Mouse (Mus musculus) lung, embryonic 14.5 days (tissue): ENCODE data around the gene Ly6f. TPM values are rescaled to one million over a fixed set of nuclear protein-coding genes. Genes with fewer than 3 reads are reported as not detected.

Source experiments
- ATAC-seq: fragments of 200-750 bp; cut with Nextera tagmentation; 2 replicates; pipeline ENCODE4 v1.8.0; 2017; ENCODE audit warnings: mild to moderate bottlenecking, moderate TSS enrichment, moderate library complexity; ENCODE audit not compliant: insufficient read depth
- DNase-seq: peaks from one replicate; pipeline ENCODE4 v3.0.0-alpha.2; 2015
- H3K27ac ChIP-seq: fragments of 300-500 bp; sonication (generic); 2 replicates; pipeline ENCODE4 v1.5.1; 2014; ENCODE audit warnings: low read depth, mild to moderate bottlenecking, moderate library complexity
- H3K27me3 ChIP-seq: fragments of 300-500 bp; sonication (generic); 2 replicates; pipeline ENCODE4 v1.6.1; 2014; ENCODE audit warnings: low read length, control low read depth; ENCODE audit not compliant: insufficient read depth
- H3K36me3 ChIP-seq: fragments of 300-500 bp; sonication (generic); 2 replicates; pipeline ENCODE4 v1.6.1; 2014; ENCODE audit warnings: control low read depth; ENCODE audit not compliant: insufficient read depth
- H3K4me1 ChIP-seq: fragments of 300-500 bp; sonication (generic); 2 replicates; pipeline ENCODE4 v1.6.1; 2014; ENCODE audit warnings: antibody characterized with exemption, control low read depth; ENCODE audit not compliant: insufficient read depth
- H3K4me2 ChIP-seq: fragments of 300-500 bp; sonication (generic); 2 replicates; pipeline ENCODE4 v1.6.1; 2014; ENCODE audit warnings: mild to moderate bottlenecking
- H3K4me3 ChIP-seq: fragments of 300-500 bp; sonication (generic); 2 replicates; pipeline ENCODE4 v1.5.1; 2014; ENCODE audit warnings: low read depth, low read length
- H3K9ac ChIP-seq: fragments of 300-500 bp; sonication (generic); 2 replicates; pipeline ENCODE4 v1.6.1; 2014
- H3K9me3 ChIP-seq: fragments of 300-500 bp; sonication (generic); 2 replicates; pipeline ENCODE4 v1.6.1; 2016; ENCODE audit warnings: low read depth, low read length, control low read depth
- CTCF ChIP-seq: IDR thresholded peaks from 2 replicates; pipeline ENCODE4 v1.5.1; 2016; ENCODE audit warnings: antibody characterized with exemption, low read depth
- WGBS: fragments of 180-500 bp; shearing (Covaris S2); extraction: QIAGEN DNeasy Blood & Tissue Kit; methylation state at CpG from one replicate; pipeline ENCODE4 v1.1.7; 2014; 5-methylcytosine and 5-hydroxymethylcytosine counted together
- polyA plus RNA-seq: library from polyadenylated mRNA; unstranded; fragments of >200 nt; fragmentation: Nextera tagmentation; extraction: Ambion mirVana; gene quantifications from 2 replicates; pipeline ENCODE4 v1.2.1, GENCODE M21; 2014

Ly6f gene
- polyA plus RNA-seq, 1 experiment from 2014 or later = not detected

DNA sequence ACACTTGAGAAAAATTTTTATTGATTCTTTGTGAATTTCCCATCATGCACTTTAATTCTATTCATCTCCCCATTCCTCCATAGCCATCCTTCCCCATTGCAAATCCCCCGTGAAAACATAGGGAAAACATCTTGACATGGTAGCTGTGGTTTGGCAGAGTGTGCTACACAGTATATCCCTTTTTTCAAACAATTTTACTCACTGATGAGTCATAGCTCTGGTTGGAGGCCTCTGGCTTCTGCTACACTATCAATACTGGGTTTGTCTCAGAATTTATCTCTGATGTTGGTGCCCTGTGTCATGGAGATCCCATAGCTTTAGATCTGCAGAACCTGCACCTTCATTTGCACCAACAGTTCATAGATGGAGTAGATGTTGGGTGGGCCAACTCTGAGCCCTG lies 24.2 kb downstream of the Ly6f start:
- Histone ChIP-seq H3K4me3 (no peak overlapping the region), H3K36me3 (no peaks in the 10 kb centered on the region), H3K4me1 (no peaks in the 10 kb centered on the region), H3K9me3 (no peaks in the 10 kb centered on the region), H3K4me2 (no peak overlapping the region), H3K27me3 (no peaks in the 10 kb centered on the region), H3K9ac (no peak overlapping the region), H3K27ac (no peak overlapping the region)
- DNase-seq (no peak), ATAC-seq (no peak)
- TF ChIP-seq CTCF = no peak
- 91% methylated on average over 1 of the region's 1 CpGs for WGBS

GRCm38 (mm10) chr15:75293873-75294385 lies 25.7 kb downstream of the Ly6f start:
- WGBS = 81% methylated on average over 7 of the region's 7 CpGs

GRCm38 (mm10) chr15:75306101-75306500 lies 37.9 kb downstream of the Ly6f start:
- no peak overlapping the region for H3K9ac ChIP-seq
- H3K4me3 ChIP-seq = no peak overlapping the region
- no peak for ATAC-seq
- no peak for TF ChIP-seq CTCF
- no peaks in the 10 kb centered on the region for H3K27me3 ChIP-seq
- no peak for DNase-seq
- H3K4me1 ChIP-seq = no peaks in the 10 kb centered on the region
- no peak overlapping the region for H3K27ac ChIP-seq
- H3K36me3 ChIP-seq = no peaks in the 10 kb centered on the region
- H3K9me3 ChIP-seq = no peaks in the 10 kb centered on the region
- WGBS = 33% methylated on average over 1 of the region's 1 CpGs
- no peak overlapping the region for H3K4me2 ChIP-seq

More at GRCm38 (mm10) chr15:75293873-75294385, 25.7 kb downstream of the Ly6f start:
- Histone ChIP-seq H3K4me3 (no peak overlapping the region), H3K27ac (no peak overlapping the region), H3K4me1 (no peaks in the 10 kb centered on the region), H3K9me3 (no peaks in the 10 kb centered on the region), H3K4me2 (no peak overlapping the region), H3K36me3 (no peaks in the 10 kb centered on the region), H3K9ac (no peak overlapping the region), H3K27me3 (no peaks in the 10 kb centered on the region)
- ATAC-seq (no peak), DNase-seq (no peak)
- no peak for TF ChIP-seq CTCF

GRCm38 (mm10) chr15:75309186-75309585 lies 41.0 kb downstream of the Ly6f start:
- H3K4me1 ChIP-seq = no peaks in the 10 kb centered on the region
- DNase-seq = no peak
- no peak overlapping the region for H3K4me3 ChIP-seq
- H3K27ac ChIP-seq = no peak overlapping the region
- 90% methylated on average over 4 of the region's 4 CpGs for WGBS
- no peak for ATAC-seq
- no peaks in the 10 kb centered on the region for H3K27me3 ChIP-seq
- TF ChIP-seq CTCF = no peak
- H3K9me3 ChIP-seq = no peaks in the 10 kb centered on the region
- no peaks in the 10 kb centered on the region for H3K36me3 ChIP-seq
- no peak overlapping the region for H3K4me2 ChIP-seq
- no peak overlapping the region for H3K9ac ChIP-seq

DNA sequence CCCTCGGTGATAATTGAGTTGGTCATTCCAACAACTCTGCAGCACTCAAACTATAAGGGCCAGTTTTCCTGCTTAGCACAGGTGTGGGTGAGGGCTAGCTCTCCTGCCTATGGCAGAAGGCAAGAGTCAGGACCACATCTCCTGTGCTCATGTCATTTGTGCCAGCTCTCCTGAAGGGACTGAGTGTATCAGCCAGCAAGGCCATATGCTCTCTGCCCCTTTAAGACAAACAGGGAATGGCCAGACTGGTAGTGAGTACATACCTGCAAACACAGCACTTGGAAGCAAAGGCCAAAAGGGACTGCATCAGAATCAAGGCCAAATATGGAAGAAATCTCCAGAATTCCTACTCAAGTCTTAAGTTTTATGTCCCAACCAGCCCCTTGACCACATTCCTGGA lies 41.7 kb downstream of the Ly6f start:
- Histone ChIP-seq H3K9ac (no peak overlapping the region), H3K4me3 (no peak overlapping the region), H3K27ac (no peak overlapping the region), H3K36me3 (no peaks in the 10 kb centered on the region), H3K9me3 (no peaks in the 10 kb centered on the region), H3K27me3 (no peaks in the 10 kb centered on the region), H3K4me2 (no peak overlapping the region), H3K4me1 (no peaks in the 10 kb centered on the region)
- TF ChIP-seq CTCF = no peak
- ATAC-seq (no peak), DNase-seq (no peak)
- WGBS = 100% methylated on average over 1 of the region's 1 CpGs

GRCm38 (mm10) chr15:75314421-75314820 lies 46.2 kb downstream of the Ly6f start:
- no peak overlapping the region for H3K4me2 ChIP-seq
- no peaks in the 10 kb centered on the region for H3K27me3 ChIP-seq
- H3K9me3 ChIP-seq = no peaks in the 10 kb centered on the region
- ATAC-seq = no peak
- H3K27ac ChIP-seq = no peak overlapping the region
- no peak overlapping the region for H3K4me3 ChIP-seq
- H3K4me1 ChIP-seq = no peaks in the 10 kb centered on the region
- TF ChIP-seq CTCF = no peak
- H3K9ac ChIP-seq = no peak overlapping the region
- DNase-seq = no peak
- no peaks in the 10 kb centered on the region for H3K36me3 ChIP-seq
- WGBS = 84% methylated on average over 2 of the region's 2 CpGs

DNA sequence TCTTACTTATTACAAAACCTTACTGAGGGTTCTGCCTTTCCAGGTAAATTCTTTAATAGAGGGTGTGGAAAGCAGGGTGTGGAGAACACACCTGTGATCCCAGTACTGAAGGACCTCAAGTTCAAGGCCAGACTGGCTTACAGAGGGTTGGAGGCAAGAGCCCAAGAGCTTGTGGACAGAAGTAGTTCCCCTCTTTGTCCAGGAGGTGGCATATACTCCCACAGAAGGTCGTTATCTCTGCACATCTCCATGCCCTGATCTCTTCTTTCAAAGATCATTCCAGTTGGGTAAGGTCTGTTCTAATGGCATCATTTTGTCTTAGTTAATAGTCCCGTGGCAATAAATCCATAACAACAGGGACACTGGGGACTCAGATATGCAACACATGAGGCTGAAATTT lies 49.0 kb downstream of the Ly6f start:
- WGBS = 55% methylated on average over 2 of the region's 2 CpGs
- no peaks in the 10 kb centered on the region; the same call in 1 of the 2 replicates for H3K9me3 ChIP-seq
- H3K36me3 ChIP-seq = no peaks in the 10 kb centered on the region
- no peak overlapping the region for H3K4me3 ChIP-seq
- no peak overlapping the region for H3K27ac ChIP-seq
- no peaks in the 10 kb centered on the region for H3K4me1 ChIP-seq
- DNase-seq (peak; percentile 1), ATAC-seq (no peak)
- H3K9ac ChIP-seq = no peak overlapping the region
- H3K27me3 ChIP-seq = no peaks in the 10 kb centered on the region
- H3K4me2 ChIP-seq = no peak overlapping the region
- peak; percentile 39 for TF ChIP-seq CTCF

DNA sequence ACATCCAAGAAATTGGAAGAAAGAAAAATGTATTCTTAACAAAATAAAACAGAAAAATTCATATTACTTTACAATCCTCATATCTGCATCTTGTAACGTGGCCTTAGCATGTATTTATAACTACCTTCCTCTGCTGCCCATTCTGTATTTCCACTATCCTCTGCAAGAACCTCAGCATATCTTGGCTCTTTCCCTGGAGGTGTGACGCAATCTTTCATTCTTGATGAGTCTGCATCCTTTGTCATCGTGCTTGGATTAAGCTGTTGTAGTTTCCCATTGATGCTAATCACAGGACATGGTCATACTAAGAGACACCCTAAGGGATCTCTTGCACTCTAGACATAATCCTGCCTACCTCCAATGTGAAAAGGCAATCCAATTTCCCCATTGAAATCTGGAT lies 50.4 kb downstream of the Ly6f start:
- Histone ChIP-seq H3K27ac (no peak overlapping the region), H3K4me3 (no peak overlapping the region), H3K9ac (no peak overlapping the region), H3K27me3 (no peaks in the 10 kb centered on the region), H3K4me2 (no peak overlapping the region), H3K36me3 (no peaks in the 10 kb centered on the region), H3K4me1 (no peaks in the 10 kb centered on the region), H3K9me3 (no peaks in the 10 kb centered on the region; the same call in 1 of the 2 replicates)
- no peak for TF ChIP-seq CTCF
- no peak for ATAC-seq
- WGBS = 75% methylated on average over 3 of the region's 3 CpGs
- no peak for DNase-seq
